Mouse (Mus musculus): ENCODE measurements around the gene Sec24b. TPM values are rescaled to one million over a fixed set of nuclear protein-coding genes. Genes with fewer than 3 reads are reported as not detected.

The Sec24b gene
- polyA plus RNA-seq, 1 experiment from 2014 or later: 10.9 TPM

- Histone ChIP-seq H3K4me3 (ENCODE audit: low read depth, low read length) (no peak overlapping the region), H3K9ac (ENCODE audit: low read length) (no peak overlapping the region), H3K4me2 (replicated peaks; ENCODE audit: low read depth) (no peak overlapping the region), H3K27ac (replicated peaks) (no peak overlapping the region), H3K4me1 (replicated peaks; ENCODE audit: control insufficient read depth, insufficient read depth) (no peaks in the 10 kb centered on the region), H3K9me3 (ENCODE audit: control insufficient read depth, low read length) (no peaks in the 10 kb centered on the region), H3K27me3 (ENCODE audit: control insufficient read depth, insufficient read depth, low read length) (no peaks in the 10 kb centered on the region), H3K36me3 (ENCODE audit: control insufficient read depth, insufficient read depth, low read length) (no peaks in the 10 kb centered on the region)
- WGBS: 85% methylated on average over 9 of the region's 9 CpGs
- DNase-seq (ENCODE audit: low spot score): no peak
- TF ChIP-seq EP300 (optimal IDR thresholded peaks at IDR 0.05) (no peak), CTCF (IDR thresholded peaks at IDR 0.05; ENCODE audit: low read depth) (no peak)
- no peak for ATAC-seq (ENCODE audit: low FRiP score, low TSS enrichment)
These were observed 15.9 kb upstream of the Sec24b start for GRCm38 (mm10) chr3:130077291-130077690.

GRCm38 (mm10) chr3:130075746-130076145 lies 14.4 kb upstream of the Sec24b start:
- H3K4me1 ChIP-seq (replicated peaks; ENCODE audit: control insufficient read depth, insufficient read depth): no peaks in the 10 kb centered on the region
- H3K4me2 ChIP-seq (replicated peaks; ENCODE audit: low read depth): no peak overlapping the region
- 56% methylated on average over 1 of the region's 1 CpGs for WGBS
- H3K36me3 ChIP-seq (ENCODE audit: control insufficient read depth, insufficient read depth, low read length): no peaks in the 10 kb centered on the region
- no peak overlapping the region for H3K4me3 ChIP-seq (ENCODE audit: low read depth, low read length)
- no peak overlapping the region for H3K27ac ChIP-seq (replicated peaks)
- TF ChIP-seq CTCF (IDR thresholded peaks at IDR 0.05; ENCODE audit: low read depth) (no peak), EP300 (optimal IDR thresholded peaks at IDR 0.05) (no peak)
- no peak overlapping the region for H3K9ac ChIP-seq (ENCODE audit: low read length)
- no peaks in the 10 kb centered on the region for H3K27me3 ChIP-seq (ENCODE audit: control insufficient read depth, insufficient read depth, low read length)
- DNase-seq (ENCODE audit: low spot score): no peak
- H3K9me3 ChIP-seq (ENCODE audit: control insufficient read depth, low read length): no peaks in the 10 kb centered on the region
- no peak for ATAC-seq (ENCODE audit: low FRiP score, low TSS enrichment)

GRCm38 (mm10) chr3:130073085-130073484 lies 11.7 kb upstream of the Sec24b start:
- no peak overlapping the region for H3K27ac ChIP-seq (replicated peaks)
- ATAC-seq (ENCODE audit: low FRiP score, low TSS enrichment) (no peak), DNase-seq (ENCODE audit: low spot score) (no peak)
- no peaks in the 10 kb centered on the region for H3K27me3 ChIP-seq (ENCODE audit: control insufficient read depth, insufficient read depth, low read length)
- H3K9me3 ChIP-seq (ENCODE audit: control insufficient read depth, low read length): no peaks in the 10 kb centered on the region
- H3K36me3 ChIP-seq (ENCODE audit: control insufficient read depth, insufficient read depth, low read length): no peaks in the 10 kb centered on the region
- 58% methylated on average over 10 of the region's 10 CpGs for WGBS
- TF ChIP-seq CTCF (IDR thresholded peaks at IDR 0.05; ENCODE audit: low read depth): no peak
- TF ChIP-seq EP300 (optimal IDR thresholded peaks at IDR 0.05): no peak
- no peaks in the 10 kb centered on the region for H3K4me1 ChIP-seq (replicated peaks; ENCODE audit: control insufficient read depth, insufficient read depth)
- no peak overlapping the region for H3K9ac ChIP-seq (ENCODE audit: low read length)
- H3K4me2 ChIP-seq (replicated peaks; ENCODE audit: low read depth): no peak overlapping the region
- H3K4me3 ChIP-seq (ENCODE audit: low read depth, low read length): no peak overlapping the region

GRCm38 (mm10) chr3:130071918-130072317 lies 10.6 kb upstream of the Sec24b start:
- 44% methylated on average over 2 of the region's 2 CpGs for WGBS
- ATAC-seq (ENCODE audit: low FRiP score, low TSS enrichment) (no peak), DNase-seq (ENCODE audit: low spot score) (no peak)
- Histone ChIP-seq H3K9me3 (ENCODE audit: control insufficient read depth, low read length) (no peaks in the 10 kb centered on the region), H3K4me2 (replicated peaks; ENCODE audit: low read depth) (no peak overlapping the region), H3K27me3 (ENCODE audit: control insufficient read depth, insufficient read depth, low read length) (no peaks in the 10 kb centered on the region), H3K4me1 (replicated peaks; ENCODE audit: control insufficient read depth, insufficient read depth) (no peaks in the 10 kb centered on the region), H3K4me3 (ENCODE audit: low read depth, low read length) (no peak overlapping the region), H3K36me3 (ENCODE audit: control insufficient read depth, insufficient read depth, low read length) (no peaks in the 10 kb centered on the region), H3K9ac (ENCODE audit: low read length) (no peak overlapping the region), H3K27ac (replicated peaks) (no peak overlapping the region)
- TF ChIP-seq EP300 (optimal IDR thresholded peaks at IDR 0.05) (no peak), CTCF (IDR thresholded peaks at IDR 0.05; ENCODE audit: low read depth) (no peak)

- under 1% methylated on average over 48 of the region's 92 CpGs for WGBS
- peak overlapping the region; percentile 97 for H3K9ac ChIP-seq (ENCODE audit: low read length)
- no peaks in the 10 kb centered on the region for H3K36me3 ChIP-seq (ENCODE audit: control insufficient read depth, insufficient read depth, low read length)
- no peaks in the 10 kb centered on the region for H3K27me3 ChIP-seq (ENCODE audit: control insufficient read depth, insufficient read depth, low read length)
- peak overlapping the region; percentile 99 for H3K27ac ChIP-seq (replicated peaks)
- H3K4me2 ChIP-seq (replicated peaks; ENCODE audit: low read depth): peak overlapping the region; percentile 75
- peak; percentile 88 for ATAC-seq (ENCODE audit: low FRiP score, low TSS enrichment)
- H3K9me3 ChIP-seq (ENCODE audit: control insufficient read depth, low read length): no peaks in the 10 kb centered on the region
- no peak for TF ChIP-seq EP300 (optimal IDR thresholded peaks at IDR 0.05)
- peak; percentile 65 for TF ChIP-seq CTCF (IDR thresholded peaks at IDR 0.05; ENCODE audit: low read depth)
- H3K4me1 ChIP-seq (replicated peaks; ENCODE audit: control insufficient read depth, insufficient read depth): 0 out of 2 replicates have a peak, but pooled peaks cover 3% of the 10 kb centered on the region
- peak overlapping the region; percentile 82 for H3K4me3 ChIP-seq (ENCODE audit: low read depth, low read length)
- DNase-seq (ENCODE audit: low spot score): peak; percentile 83
These were observed 840 bp downstream of the Sec24b start for GRCm38 (mm10) chr3:130060396-130061029.

GRCm38 (mm10) chr3:130059805-130060395 lies 1.5 kb downstream of the Sec24b start:
- TF ChIP-seq EP300 (optimal IDR thresholded peaks at IDR 0.05): no peak
- no peak for TF ChIP-seq CTCF (IDR thresholded peaks at IDR 0.05; ENCODE audit: low read depth)
- Histone ChIP-seq H3K36me3 (ENCODE audit: control insufficient read depth, insufficient read depth, low read length) (no peaks in the 10 kb centered on the region), H3K4me2 (replicated peaks; ENCODE audit: low read depth) (peak overlapping the region; percentile 75), H3K4me1 (replicated peaks; ENCODE audit: control insufficient read depth, insufficient read depth) (0 out of 2 replicates have a peak, but pooled peaks cover 3% of the 10 kb centered on the region), H3K9me3 (ENCODE audit: control insufficient read depth, low read length) (no peaks in the 10 kb centered on the region), H3K27ac (replicated peaks) (peak overlapping the region; percentile 99), H3K9ac (ENCODE audit: low read length) (peak overlapping the region; percentile 97), H3K4me3 (ENCODE audit: low read depth, low read length) (peak overlapping the region; percentile 82), H3K27me3 (ENCODE audit: control insufficient read depth, insufficient read depth, low read length) (no peaks in the 10 kb centered on the region)
- WGBS: under 1% methylated on average over 42 of the region's 42 CpGs
- peak; percentile 27 for DNase-seq (ENCODE audit: low spot score)
- no peak; the same call in 1 of the 2 replicates for ATAC-seq (ENCODE audit: low FRiP score, low TSS enrichment)

All from stomach, postnatal 0 days (tissue).